Mouse (Mus musculus): ENCODE data around the gene Ddx1.
"Not testable (repeated sequence)": the region's sequence is repeated elsewhere in the genome, so short reads cannot be mapped to it uniquely, and the experiment has no call there.

Ddx1 gene

GRCm38 (mm10) chr12:13200576-13200975, 48.4 kb downstream of the Ddx1 start:
- DNase-seq: no peak

- no peak for DNase-seq
Observed at GRCm38 (mm10) chr12:13199338-13200301, 49.4 kb downstream of the Ddx1 start.

- no peak for DNase-seq
Observed at GRCm38 (mm10) chr12:13198157-13198556, 50.9 kb downstream of the Ddx1 start.

- no peak for DNase-seq
Observed at GRCm38 (mm10) chr12:13196146-13196545, 52.9 kb downstream of the Ddx1 start.

GRCm38 (mm10) chr12:13195506-13195905, 53.5 kb downstream of the Ddx1 start:
- no peak for DNase-seq

- DNase-seq: no peak
Observed at GRCm38 (mm10) chr12:13188059-13188700, 60.8 kb downstream of the Ddx1 start.

- DNase-seq: no peak
Observed at GRCm38 (mm10) chr12:13186209-13186608, 62.8 kb downstream of the Ddx1 start.

GRCm38 (mm10) chr12:13184873-13185361, 64.1 kb downstream of the Ddx1 start:
- no peak for DNase-seq

- not testable (repeated sequence) for DNase-seq
Observed at GRCm38 (mm10) chr12:13184136-13184535, 64.9 kb downstream of the Ddx1 start.

GRCm38 (mm10) chr12:13182220-13182619, 66.8 kb downstream of the Ddx1 start:
- DNase-seq: no peak

GRCm38 (mm10) chr12:13181721-13182120, 67.3 kb downstream of the Ddx1 start:
- DNase-seq: no peak

- DNase-seq: no peak
Observed at GRCm38 (mm10) chr12:13180715-13181335, 68.2 kb downstream of the Ddx1 start.

GRCm38 (mm10) chr12:13180332-13180714, 68.7 kb downstream of the Ddx1 start:
- DNase-seq: no peak

GRCm38 (mm10) chr12:13177606-13178005, 71.4 kb downstream of the Ddx1 start:
- DNase-seq: no peak

- no peak for DNase-seq
Observed at GRCm38 (mm10) chr12:13176927-13177326, 72.1 kb downstream of the Ddx1 start.

- no peak for DNase-seq
Observed at GRCm38 (mm10) chr12:13176136-13176535, 72.9 kb downstream of the Ddx1 start.

GRCm38 (mm10) chr12:13174022-13174421, 75.0 kb downstream of the Ddx1 start:
- no peak for DNase-seq

GRCm38 (mm10) chr12:13168073-13168472, 80.9 kb downstream of the Ddx1 start:
- no peak for DNase-seq

- no peak for DNase-seq
Observed at GRCm38 (mm10) chr12:13167116-13167515, 81.9 kb downstream of the Ddx1 start.
